Mouse (Mus musculus) spleen, adult 2 months (tissue): ENCODE results near the gene H2afb3. TPM values are rescaled to one million over a fixed set of nuclear protein-coding genes. Genes with fewer than 3 reads are reported as not detected.

Experiments
- DNase-seq, 2 experiments: peaks; one replicate each; pipeline versions ENCODE4 v3.0.0 to v3.0.0-alpha.2; 2012 to 2021; ENCODE audit warnings: low spot score in 2 of 2, low read depth in 1 of 2
- H3K27ac ChIP-seq: fragments of 200-500 bp; 2 replicates; pipeline ENCODE4 v1.5.1; 2012; ENCODE audit warnings: low read length, inconsistent platforms; ENCODE audit not compliant: insufficient read depth
- H3K27me3 ChIP-seq: fragments of 200-500 bp; 2 replicates; pipeline ENCODE4 v1.6.1; 2012; ENCODE audit warnings: mild to moderate bottlenecking, moderate library complexity, low read length, inconsistent platforms; ENCODE audit not compliant: control insufficient read depth, insufficient read depth
- H3K36me3 ChIP-seq: fragments of 200-500 bp; 2 replicates; pipeline ENCODE4 v1.6.1; 2012; ENCODE audit warnings: mild to moderate bottlenecking, low read length, inconsistent platforms; ENCODE audit not compliant: control insufficient read depth, insufficient read depth
- H3K4me1 ChIP-seq: fragments of 200-500 bp; 2 replicates; pipeline ENCODE4 v1.6.1; 2011; ENCODE audit warnings: inconsistent platforms; ENCODE audit not compliant: control insufficient read depth, insufficient read depth, insufficient read length
- H3K4me3 ChIP-seq: fragments of 200-500 bp; 2 replicates; pipeline ENCODE4 v1.5.1; 2011; ENCODE audit warnings: mild to moderate bottlenecking, inconsistent platforms; ENCODE audit not compliant: insufficient read depth, insufficient read length; ENCODE audit errors: extremely low read depth
- CTCF ChIP-seq: fragments of 200-500 bp; IDR thresholded peaks from 2 replicates; pipeline ENCODE4 v1.5.1; 2011; ENCODE audit warnings: mild to moderate bottlenecking, inconsistent platforms; ENCODE audit not compliant: insufficient read depth, insufficient read length, insufficient replicate concordance; ENCODE audit errors: extremely low read depth
- POLR2A ChIP-seq: fragments of 200-500 bp; IDR thresholded peaks from 2 replicates; pipeline ENCODE4 v1.6.1; 2011; ENCODE audit warnings: low read depth, low read length, inconsistent platforms
- WGBS: fragments of 180-500 bp; shearing (Covaris S2); methylation state at CpG from one replicate; pipeline ENCODE4 v1.1.7; 2018; 5-methylcytosine and 5-hydroxymethylcytosine counted together
- polyA plus RNA-seq: library from polyadenylated mRNA; depleted of rRNA; stranded (reverse); fragments of >200 nt; gene quantifications from 2 replicates; pipeline ENCODE4 v1.2.3, GENCODE M21; 2012; rRNA removed

Gene H2afb3
- polyA plus RNA-seq, 1 experiment, result not detected

DNA sequence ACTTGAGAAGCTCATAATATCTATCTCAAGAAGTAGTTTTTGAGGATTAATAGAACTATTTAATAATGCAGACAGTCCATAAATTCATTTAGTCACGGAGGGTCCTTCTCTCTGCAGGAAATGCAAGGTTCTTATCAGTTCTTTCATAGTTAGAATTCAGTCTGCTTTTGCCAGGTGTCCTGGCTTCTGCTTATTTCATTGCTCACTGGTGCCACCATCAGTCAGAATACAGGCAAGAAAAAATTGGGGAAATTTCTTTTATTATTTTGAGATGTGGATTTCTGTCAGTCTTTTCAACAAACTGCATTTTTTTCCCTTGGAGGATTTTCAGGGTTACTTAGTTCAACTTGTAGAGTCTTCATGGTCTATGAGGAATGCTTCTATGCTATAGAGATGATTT lies 25.4 kb downstream of the H2afb3 start:
- 9% methylated on average over 1 of the region's 1 CpGs for WGBS
- Histone ChIP-seq H3K27ac (no peak overlapping the region), H3K27me3 (no peaks in the 10 kb centered on the region), H3K4me3 (no peak overlapping the region), H3K4me1 (no peaks in the 10 kb centered on the region), H3K36me3 (no peaks in the 10 kb centered on the region)
- TF ChIP-seq CTCF (no peak), POLR2A (no peak)
- DNase-seq, result no peak

- H3K36me3 ChIP-seq, result no peaks in the 10 kb centered on the region
- no peaks in the 10 kb centered on the region for H3K27me3 ChIP-seq
- H3K4me1 ChIP-seq, result no peaks in the 10 kb centered on the region
- no peak overlapping the region for H3K27ac ChIP-seq
- no peak overlapping the region for H3K4me3 ChIP-seq
- no peak for DNase-seq
- TF ChIP-seq POLR2A (no peak), CTCF (no peak)
Observed at GRCm38 (mm10) chrX:120285522-120285921, 27.4 kb downstream of the H2afb3 start.

Other genes with a start within 250 kb of the H2afb3 start
- 0.02 TPM in 1 of 2 replicates, not detected in the other for gene Pcdh11x, start 22.8 kb downstream of the H2afb3 start, polyA plus RNA-seq